Mouse (Mus musculus): ENCODE measurements around the gene Flt1. TPM values are rescaled to one million over a fixed set of nuclear protein-coding genes. Genes with fewer than 3 reads are reported as not detected.

Gene Flt1
- polyA plus RNA-seq, 1 experiment from 2014 or later: 15.6 TPM

DNA sequence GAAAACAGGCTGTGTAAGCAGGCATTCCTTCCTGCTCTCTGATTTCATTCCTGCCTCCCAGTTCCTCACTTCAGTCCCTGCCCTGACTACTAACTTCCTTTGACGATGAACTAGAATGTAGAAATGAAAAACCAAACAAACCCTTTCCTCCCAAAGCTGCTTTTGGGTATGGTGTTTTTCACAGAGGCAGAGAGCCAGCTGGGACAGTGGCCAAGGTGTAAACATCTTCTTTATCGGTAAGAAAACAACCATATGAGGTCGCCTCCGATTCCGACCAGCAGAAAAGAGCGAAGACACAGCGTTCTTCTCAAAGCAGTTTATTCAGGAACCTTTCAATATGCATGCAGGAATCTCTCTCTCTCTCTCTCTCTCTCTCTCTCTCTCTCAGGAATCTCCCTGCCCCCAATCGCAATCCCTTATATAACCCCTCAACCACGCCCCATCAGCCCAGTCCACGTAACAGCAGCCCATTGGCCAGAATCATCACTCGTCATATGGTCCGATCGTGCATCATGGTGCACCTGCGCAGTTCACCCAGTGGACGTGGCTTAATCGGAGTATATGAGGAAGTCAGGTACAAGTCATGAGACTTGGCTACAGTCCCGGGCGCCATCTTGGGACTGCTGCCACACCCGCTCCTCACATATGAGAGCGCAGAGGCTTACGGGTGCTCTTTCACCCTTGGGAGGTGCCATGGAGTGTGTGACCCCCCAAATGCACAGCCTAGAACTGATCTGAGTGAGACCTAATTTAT, 19.3 kb upstream of the Flt1 start:
- Histone ChIP-seq H3K4me1 (peaks cover 5% of the 10 kb centered on the region; the same call in 1 of the 2 replicates), H3K4me2 (replicated peaks) (no peak overlapping the region), H3K4me3 (no peak overlapping the region), H3K9ac (no peak overlapping the region), H3K9me3 (no peaks in the 10 kb centered on the region), H3K36me3 (no peaks in the 10 kb centered on the region), H3K27me3 (replicated peaks) (peaks cover 21% of the 10 kb centered on the region), H3K27ac (no peak overlapping the region)
- ATAC-seq (ENCODE audit: low FRiP score, low read depth): no peak
- 92% methylated on average over 21 of the region's 21 CpGs for WGBS

DNA sequence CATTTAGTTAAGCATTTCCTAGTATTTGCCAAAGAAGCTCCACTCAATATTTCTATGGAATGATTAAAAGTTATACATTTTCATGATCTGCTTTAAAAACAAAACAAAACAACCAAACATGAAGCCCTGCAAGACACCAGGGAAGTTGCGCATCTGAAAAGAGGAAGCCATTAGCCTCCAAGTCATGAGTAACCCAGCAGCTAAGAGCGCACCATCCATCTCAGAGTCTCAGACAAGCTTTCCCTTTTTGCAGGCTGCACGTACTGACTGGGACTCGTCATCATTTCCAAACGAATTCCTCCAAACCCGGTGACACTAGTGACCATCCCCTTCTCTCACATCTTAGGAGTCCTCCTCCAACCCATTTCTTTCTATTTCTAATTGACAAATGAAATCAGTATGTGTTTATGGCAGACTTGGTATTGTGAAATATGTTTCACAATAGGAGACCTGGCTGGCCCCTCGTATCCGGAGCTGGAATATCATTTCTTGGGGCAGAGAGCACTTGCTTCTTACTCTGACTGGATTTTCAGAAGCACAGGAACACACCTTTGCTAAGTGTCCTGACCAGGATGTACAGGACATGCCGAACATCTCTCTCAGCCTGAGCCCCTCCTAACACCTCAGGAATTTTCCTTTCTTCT, 16.8 kb upstream of the Flt1 start:
- no peaks in the 10 kb centered on the region for H3K36me3 ChIP-seq
- no peak overlapping the region for H3K9ac ChIP-seq
- H3K9me3 ChIP-seq: no peaks in the 10 kb centered on the region
- no peak for ATAC-seq (ENCODE audit: low FRiP score, low read depth)
- H3K27ac ChIP-seq: no peak overlapping the region
- no peaks in the 10 kb centered on the region for H3K4me1 ChIP-seq
- WGBS: 80% methylated on average over 9 of the region's 9 CpGs
- no peak overlapping the region for H3K4me2 ChIP-seq (replicated peaks)
- 0 out of 2 replicates have a peak, but pooled peaks cover 2% of the 10 kb centered on the region for H3K27me3 ChIP-seq (replicated peaks)
- H3K4me3 ChIP-seq: no peak overlapping the region

DNA sequence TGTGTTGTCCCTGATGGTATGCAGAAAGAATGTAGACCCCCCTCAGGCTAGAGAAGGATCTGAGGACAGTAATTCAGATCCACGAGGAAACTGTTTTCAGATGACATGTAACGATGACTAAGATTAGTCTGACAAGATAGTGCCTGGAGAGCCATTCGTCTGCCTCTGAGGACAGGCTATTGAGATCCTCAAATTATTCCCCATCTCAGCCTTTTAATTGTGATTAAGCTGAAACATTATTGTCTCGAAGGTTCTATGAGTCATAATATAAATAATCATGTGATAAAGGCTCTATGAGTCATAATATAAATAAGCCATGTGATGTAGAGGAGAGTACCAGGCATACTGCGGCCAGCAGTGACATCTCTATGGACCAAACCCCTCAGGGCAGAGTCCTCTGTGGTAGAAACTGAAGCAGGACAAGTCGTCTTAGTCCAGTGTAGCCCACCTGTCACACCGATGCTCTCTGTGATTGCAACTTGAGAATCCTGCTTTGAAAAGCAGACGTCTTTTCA, 11.0 kb upstream of the Flt1 start:
- no peak for ATAC-seq (ENCODE audit: low FRiP score, low read depth)
- H3K27me3 ChIP-seq (replicated peaks): no peaks in the 10 kb centered on the region; the same call in 1 of the 2 replicates
- no peaks in the 10 kb centered on the region for H3K36me3 ChIP-seq
- H3K4me3 ChIP-seq: no peak overlapping the region
- no peak overlapping the region for H3K27ac ChIP-seq
- no peaks in the 10 kb centered on the region for H3K4me1 ChIP-seq
- 80% methylated on average over 8 of the region's 8 CpGs for WGBS
- no peak overlapping the region for H3K9ac ChIP-seq
- no peak overlapping the region for H3K4me2 ChIP-seq (replicated peaks)
- no peaks in the 10 kb centered on the region for H3K9me3 ChIP-seq

DNA sequence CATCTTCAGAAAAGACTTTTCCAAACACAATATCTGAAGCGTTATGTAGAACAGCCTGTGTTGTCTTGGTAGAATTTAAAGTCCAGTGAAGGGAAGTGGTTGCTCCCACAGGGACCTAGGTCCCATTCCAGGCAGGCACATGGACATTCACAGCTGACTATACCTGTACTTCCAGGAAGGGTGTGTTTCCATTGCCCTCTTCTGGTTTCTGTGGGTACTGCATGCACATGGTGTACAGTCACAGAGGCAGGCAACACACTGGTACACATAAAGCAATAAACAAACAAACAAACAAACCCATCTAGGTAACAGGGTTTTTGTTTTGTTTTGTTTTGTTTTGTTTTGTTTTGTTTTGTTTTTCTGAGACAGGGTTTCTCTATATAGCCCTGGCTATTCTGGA, 7.9 kb upstream of the Flt1 start:
- H3K9ac ChIP-seq: no peak overlapping the region
- H3K36me3 ChIP-seq: no peaks in the 10 kb centered on the region
- 87% methylated on average over 1 of the region's 1 CpGs for WGBS
- no peak overlapping the region for H3K27ac ChIP-seq
- H3K4me1 ChIP-seq: no peaks in the 10 kb centered on the region
- H3K4me2 ChIP-seq (replicated peaks): no peak overlapping the region
- H3K27me3 ChIP-seq (replicated peaks): peaks cover 13% of the 10 kb centered on the region
- no peak overlapping the region for H3K4me3 ChIP-seq
- ATAC-seq (ENCODE audit: low FRiP score, low read depth): no peak
- H3K9me3 ChIP-seq: no peaks in the 10 kb centered on the region

DNA sequence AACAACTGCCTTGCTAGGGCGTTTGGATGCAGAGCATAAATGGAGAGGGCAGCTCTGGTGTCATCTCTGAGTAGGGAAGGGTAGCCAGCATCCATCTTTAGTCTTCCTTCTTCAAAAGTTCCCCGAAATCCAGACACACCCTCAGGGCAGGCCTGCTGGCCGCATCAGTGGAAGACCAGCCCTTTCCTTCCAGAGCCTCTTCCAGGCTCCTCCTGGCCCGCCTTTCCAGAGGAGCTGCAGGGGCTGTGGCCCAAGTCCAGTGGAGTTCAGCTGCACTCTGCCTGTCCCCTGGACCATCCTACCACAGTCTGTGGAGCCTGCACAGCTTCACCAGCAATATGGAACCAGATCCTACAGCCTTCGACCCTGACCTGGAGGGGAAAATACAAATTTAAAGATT, 7.1 kb upstream of the Flt1 start:
- Histone ChIP-seq H3K27me3 (replicated peaks) (peaks cover 20% of the 10 kb centered on the region), H3K9ac (no peak overlapping the region), H3K4me3 (no peak overlapping the region), H3K9me3 (no peaks in the 10 kb centered on the region), H3K4me1 (no peaks in the 10 kb centered on the region), H3K36me3 (no peaks in the 10 kb centered on the region), H3K4me2 (replicated peaks) (no peak overlapping the region), H3K27ac (no peak overlapping the region)
- WGBS: 86% methylated on average over 5 of the region's 5 CpGs
- ATAC-seq (ENCODE audit: low FRiP score, low read depth): no peak

DNA sequence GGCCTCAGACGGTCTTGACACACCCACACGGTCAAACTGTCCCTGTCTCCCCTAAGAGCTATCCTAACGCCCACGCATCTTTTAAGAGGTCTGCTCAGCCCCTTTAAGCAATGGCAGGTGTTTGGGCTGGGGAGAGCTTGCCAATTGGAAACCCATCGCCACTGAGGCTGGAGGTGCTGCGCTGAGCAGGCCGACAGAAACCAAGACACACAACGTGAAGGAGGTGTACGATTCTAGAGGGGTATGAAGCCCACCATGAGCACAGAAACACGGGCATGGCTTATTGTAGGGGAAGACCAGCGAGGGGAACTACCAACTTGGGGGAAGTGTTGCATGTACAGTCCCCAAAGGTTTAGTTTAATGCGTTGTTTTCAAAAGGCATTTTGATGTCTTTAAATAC, 1.7 kb upstream of the Flt1 start:
- Histone ChIP-seq H3K4me1 (peaks cover 16% of the 10 kb centered on the region), H3K9ac (no peak overlapping the region), H3K27ac (no peak overlapping the region), H3K9me3 (no peaks in the 10 kb centered on the region), H3K4me3 (no peak overlapping the region), H3K4me2 (replicated peaks) (no peak overlapping the region), H3K27me3 (replicated peaks) (peaks cover 70% of the 10 kb centered on the region), H3K36me3 (no peaks in the 10 kb centered on the region)
- 5% methylated on average over 12 of the region's 12 CpGs for WGBS
- no peak for ATAC-seq (ENCODE audit: low FRiP score, low read depth)

DNA sequence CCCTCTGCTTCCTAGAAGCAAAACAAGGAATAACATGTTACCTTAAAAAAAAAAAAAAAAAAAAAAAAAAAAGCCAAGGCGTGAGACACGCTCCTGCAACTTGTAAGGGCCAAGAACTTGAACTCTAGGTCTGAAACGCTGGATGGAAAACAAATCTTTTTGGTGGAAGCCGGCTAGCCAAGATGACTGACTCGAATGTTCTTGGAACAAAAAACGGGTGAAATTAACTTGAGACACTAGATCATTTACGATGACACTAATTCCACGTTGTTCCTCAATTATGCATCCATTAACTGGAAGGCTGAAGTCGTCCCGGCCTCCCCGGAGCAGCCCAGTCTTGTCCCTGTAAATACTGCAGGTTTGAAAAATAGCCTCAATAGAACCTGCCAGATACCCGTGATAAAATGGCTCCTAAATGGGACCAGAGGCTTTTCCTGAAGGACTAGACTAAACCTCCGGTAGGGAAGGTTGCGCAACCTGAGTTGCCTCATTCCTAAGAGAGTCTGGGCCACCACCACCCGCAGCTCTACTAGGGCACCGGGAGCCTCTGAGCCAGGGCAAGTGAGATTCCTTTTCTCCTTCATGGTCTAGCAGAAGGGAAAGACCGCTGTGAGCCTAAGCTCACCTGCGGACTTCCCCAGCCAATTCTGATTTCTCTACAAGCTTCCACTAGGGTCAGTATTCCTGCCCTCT, 1.0 kb upstream of the Flt1 start:
- no peak overlapping the region for H3K9ac ChIP-seq
- H3K9me3 ChIP-seq: no peaks in the 10 kb centered on the region
- peaks cover 74% of the 10 kb centered on the region for H3K27me3 ChIP-seq (replicated peaks)
- H3K4me3 ChIP-seq: no peak overlapping the region
- ATAC-seq (ENCODE audit: low FRiP score, low read depth): no peak
- WGBS: 1% methylated on average over 18 of the region's 18 CpGs
- H3K27ac ChIP-seq: no peak overlapping the region
- peaks cover 16% of the 10 kb centered on the region for H3K4me1 ChIP-seq
- H3K36me3 ChIP-seq: no peaks in the 10 kb centered on the region
- peak overlapping the region; percentile 64; the same call in 1 of the 2 replicates for H3K4me2 ChIP-seq (replicated peaks)

DNA sequence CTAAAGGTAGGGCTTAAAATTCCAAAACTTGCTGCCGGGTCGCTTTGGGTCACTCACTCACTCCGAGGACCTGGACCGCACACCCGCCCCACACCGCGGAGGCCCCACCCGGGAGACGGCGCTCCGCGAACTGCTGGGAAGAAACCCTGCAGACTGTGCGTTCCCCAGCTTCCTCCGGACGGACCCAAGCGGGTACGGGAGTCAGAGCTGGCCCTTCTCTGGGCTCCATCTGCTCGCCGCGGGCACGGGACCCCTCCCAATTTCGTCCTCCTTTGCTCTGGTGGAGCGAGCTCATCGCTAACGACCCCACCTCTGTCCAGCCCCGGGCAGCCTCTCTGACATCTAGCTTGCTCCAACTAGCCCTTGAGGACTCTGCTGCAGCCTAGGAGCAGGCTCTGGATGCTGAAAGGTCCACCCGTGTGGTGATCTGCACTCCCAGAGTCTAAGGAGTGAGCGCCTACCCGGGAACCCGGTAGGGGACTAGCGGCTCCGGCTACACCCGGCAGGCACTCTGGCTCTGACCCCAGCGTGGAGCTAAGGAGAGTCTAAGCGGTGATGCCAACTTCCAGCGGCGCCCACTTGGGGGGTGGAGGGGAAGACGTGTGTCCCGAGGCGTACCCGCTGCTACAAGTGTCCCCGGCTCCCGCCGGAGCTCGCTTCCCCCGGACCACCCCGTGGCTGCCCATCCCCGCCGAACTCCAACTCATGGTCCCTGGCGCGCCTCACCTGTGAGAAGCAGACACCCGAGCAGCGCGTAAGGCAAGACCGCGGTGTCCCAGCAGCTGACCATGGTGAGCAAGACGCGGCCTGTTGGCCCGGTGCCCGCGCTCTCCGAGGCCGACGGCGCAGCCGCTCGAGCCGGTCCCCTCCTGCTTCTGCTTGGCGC, 623 bp downstream of the Flt1 start:
- Histone ChIP-seq H3K27ac (no peak overlapping the region), H3K27me3 (replicated peaks) (peaks cover 89% of the 10 kb centered on the region), H3K36me3 (no peaks in the 10 kb centered on the region), H3K4me2 (replicated peaks) (peak overlapping the region; percentile 64), H3K4me1 (peaks cover 16% of the 10 kb centered on the region), H3K4me3 (peak overlapping the region; percentile 35), H3K9me3 (no peaks in the 10 kb centered on the region), H3K9ac (peak overlapping the region; percentile 26)
- peak; percentile 75 for ATAC-seq (ENCODE audit: low FRiP score, low read depth)
- under 1% methylated on average over 69 of the region's 69 CpGs for WGBS

DNA sequence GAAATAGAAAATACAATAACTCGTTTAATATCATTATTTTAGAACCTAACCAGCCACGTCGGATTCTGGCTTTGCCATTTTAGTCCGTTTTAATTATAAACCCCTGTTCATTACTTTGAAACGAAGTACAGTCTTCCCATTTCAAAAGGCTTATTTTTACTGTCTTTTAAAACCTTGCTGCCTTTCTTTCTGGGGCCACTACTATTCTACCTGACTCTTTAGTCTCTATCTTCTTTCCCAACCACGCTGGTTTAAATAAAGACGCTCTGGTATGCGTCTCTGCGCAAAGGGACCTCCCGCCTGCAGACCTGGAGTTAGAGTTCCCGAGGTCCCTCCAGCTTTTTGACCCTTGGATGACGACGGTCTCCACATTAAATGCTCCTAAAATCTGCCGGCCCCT, 1.4 kb downstream of the Flt1 start:
- H3K4me1 ChIP-seq: peaks cover 16% of the 10 kb centered on the region
- no peak overlapping the region for H3K4me3 ChIP-seq
- H3K27ac ChIP-seq: no peak overlapping the region
- under 1% methylated on average over 14 of the region's 14 CpGs for WGBS
- no peak for ATAC-seq (ENCODE audit: low FRiP score, low read depth)
- H3K36me3 ChIP-seq: no peaks in the 10 kb centered on the region
- no peak overlapping the region for H3K9ac ChIP-seq
- H3K4me2 ChIP-seq (replicated peaks): peak overlapping the region; percentile 64; the same call in 1 of the 2 replicates
- H3K9me3 ChIP-seq: no peaks in the 10 kb centered on the region
- peaks cover 92% of the 10 kb centered on the region for H3K27me3 ChIP-seq (replicated peaks)

DNA sequence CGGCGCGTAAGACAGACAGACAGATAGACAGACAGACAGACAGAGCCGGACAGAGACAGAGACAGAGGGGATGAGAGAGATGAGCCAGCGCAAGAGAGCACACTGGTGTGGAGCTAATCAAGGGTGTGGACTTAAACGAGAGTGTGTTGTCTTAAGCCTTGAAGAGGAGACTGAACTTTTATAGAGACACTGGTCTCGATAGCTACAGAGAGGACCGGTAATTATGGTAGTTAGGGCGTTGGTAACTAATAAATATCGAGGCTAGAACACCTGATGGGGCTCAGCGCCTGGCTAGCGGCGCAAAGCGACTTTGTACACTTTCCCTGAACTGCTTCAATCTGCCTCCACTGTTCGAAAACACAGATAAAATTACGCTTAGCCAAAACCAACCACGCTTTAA, 2.0 kb downstream of the Flt1 start:
- Histone ChIP-seq H3K4me3 (no peak overlapping the region), H3K4me2 (replicated peaks) (no peak overlapping the region), H3K27me3 (replicated peaks) (peaks cover 92% of the 10 kb centered on the region), H3K27ac (no peak overlapping the region), H3K4me1 (peaks cover 16% of the 10 kb centered on the region), H3K9ac (no peak overlapping the region), H3K9me3 (no peaks in the 10 kb centered on the region), H3K36me3 (no peaks in the 10 kb centered on the region)
- WGBS: 3% methylated on average over 17 of the region's 17 CpGs
- no peak for ATAC-seq (ENCODE audit: low FRiP score, low read depth)

DNA sequence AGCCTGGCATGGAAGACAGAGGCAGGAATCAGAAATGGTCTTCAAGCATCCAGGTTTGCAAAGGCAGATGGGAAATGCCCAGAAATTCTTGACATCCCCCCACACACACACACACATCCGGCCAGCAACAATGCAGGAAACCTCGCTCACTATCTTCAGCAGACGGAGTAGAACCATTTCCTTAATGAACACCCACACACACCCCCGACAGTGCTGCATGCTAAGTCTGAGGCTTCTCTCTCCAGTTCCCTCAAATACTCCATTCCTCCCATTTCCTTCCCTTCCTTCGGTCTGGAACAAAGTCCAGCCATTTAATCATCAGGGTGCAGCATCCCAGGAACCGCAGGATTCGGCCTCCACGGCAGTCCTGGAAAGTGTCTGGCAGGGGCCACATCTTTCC, 4.4 kb downstream of the Flt1 start:
- Histone ChIP-seq H3K9ac (no peak overlapping the region), H3K27me3 (replicated peaks) (peaks cover 70% of the 10 kb centered on the region), H3K27ac (no peak overlapping the region), H3K4me2 (replicated peaks) (no peak overlapping the region), H3K9me3 (no peaks in the 10 kb centered on the region), H3K4me3 (no peak overlapping the region), H3K36me3 (no peaks in the 10 kb centered on the region), H3K4me1 (peaks cover 16% of the 10 kb centered on the region)
- WGBS: 24% methylated on average over 8 of the region's 8 CpGs
- no peak for ATAC-seq (ENCODE audit: low FRiP score, low read depth)

All from neural tube, embryonic 12.5 days (tissue).